Mouse (Mus musculus): ENCODE results near the gene Ip6k1.

The Ip6k1 gene

DNA sequence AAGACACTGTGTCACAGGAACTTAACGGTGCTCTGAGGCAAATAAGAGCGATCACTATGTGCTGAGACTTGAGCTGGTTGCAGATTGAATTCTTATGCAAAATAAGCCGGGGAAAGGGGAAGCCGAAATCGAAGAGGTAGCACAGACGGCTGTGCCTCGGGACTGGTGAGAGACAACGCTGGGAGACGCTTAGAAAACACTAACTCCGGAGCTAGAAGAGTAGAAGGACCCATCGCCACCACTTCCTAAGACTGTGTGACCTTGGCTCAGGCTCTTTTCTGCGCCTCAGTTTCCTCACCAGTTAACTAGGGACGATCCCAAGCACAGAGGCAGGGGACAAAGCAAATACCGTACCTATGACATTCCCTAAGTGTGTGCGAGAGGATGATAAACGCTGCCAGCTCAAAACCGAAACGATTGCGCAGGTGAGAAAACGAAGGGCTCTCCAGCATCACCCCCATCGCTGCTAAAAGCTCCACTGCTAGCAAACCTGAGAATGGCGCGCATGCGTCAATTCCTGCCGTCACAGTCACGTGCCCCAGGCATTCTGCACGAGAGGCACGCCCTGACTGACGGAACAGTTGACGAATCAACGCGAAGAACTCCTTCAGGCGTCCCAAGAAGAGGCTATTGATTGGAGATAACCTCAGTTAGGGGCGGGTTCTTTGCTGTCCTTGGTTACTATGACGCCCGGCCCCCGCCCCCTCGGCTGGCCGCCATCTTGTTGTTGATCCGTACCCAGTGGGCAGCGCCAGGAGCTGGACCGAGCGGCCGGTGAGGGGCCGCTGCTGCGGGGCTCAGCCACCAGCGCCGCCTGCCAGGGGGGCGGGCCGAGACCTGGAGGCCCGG is at the start of gene Ip6k1:
Gene Ip6k1, plus strand, starts transcription at position 580 of the 849 bp plus-strand sequence.
- DNase-seq (ENCODE audit: low read depth) = peak; percentile 100

DNA sequence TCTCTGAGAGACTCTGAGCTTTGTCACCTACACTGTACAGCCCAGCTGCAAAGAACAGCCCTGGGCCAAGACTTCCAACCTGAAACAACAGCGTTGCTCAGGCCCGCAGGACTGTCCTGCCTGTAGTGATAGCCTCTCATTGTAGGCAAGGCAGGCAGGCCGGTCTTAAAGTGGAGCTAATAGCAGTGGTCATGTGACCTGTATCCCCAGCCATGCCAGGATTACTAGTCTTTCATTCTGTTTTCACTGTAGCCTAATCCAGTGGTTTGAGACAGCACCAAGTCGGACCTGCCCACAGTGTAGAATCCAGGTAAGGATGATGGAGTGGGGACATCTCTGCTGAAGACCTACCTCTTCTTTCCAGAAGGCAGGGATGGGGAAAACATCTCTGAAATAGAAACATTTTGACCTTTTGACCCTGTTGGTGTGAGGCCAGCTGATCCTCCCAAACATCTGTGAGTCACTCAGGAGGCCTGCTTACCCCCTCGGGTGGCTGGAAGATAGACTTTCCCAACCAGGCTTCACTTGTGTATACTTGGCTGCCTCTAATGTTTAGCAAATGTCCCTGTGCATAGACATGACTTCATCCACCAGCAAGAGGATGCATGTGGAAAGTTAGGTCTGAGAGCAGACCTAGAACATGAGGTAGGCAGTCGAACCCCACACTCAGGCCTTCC is 46.5 kb upstream of the Ip6k1 start:
- DNase-seq (ENCODE audit: low read depth) = peak; percentile 37

DNA sequence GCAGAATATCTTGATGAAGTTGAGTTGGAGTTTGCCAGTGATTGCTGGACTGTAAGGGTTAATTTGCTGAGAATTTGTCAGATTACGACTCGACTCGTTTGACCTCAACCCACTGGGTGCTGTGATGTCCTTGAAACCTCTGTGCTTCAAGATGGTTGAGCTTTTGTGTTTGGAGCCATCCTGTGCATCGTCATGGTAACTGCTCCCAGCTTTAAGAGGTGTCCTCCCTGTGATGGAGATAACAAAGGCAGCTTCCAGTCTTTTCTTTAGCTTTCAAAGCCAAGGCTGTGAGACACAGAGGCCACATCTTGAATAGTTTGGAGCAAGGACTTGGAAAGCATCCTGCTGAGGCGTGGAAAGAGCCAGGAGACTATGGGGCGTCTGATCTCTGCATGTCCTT is 45.2 kb upstream of the Ip6k1 start:
- DNase-seq (ENCODE audit: low read depth) = no peak

DNA sequence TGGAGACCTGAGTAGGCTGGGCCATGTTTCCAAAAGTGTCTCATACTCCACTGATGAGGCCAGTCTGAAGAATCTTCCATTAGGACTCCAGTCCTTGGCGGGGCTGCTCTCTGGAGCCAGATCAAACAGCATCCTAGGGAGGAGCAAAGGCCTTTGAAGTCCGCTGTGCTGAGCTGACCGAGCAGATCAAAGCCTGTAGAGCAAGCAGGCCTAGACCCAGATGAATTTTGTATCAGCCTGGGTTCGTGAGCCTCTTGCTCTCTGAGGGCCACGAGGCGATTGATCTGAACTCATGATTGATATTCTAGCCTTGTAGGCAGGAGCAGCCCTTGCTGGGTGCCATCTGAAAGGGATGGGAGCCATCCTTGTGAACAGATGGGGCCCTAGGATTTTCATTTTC is 42.4 kb upstream of the Ip6k1 start:
- DNase-seq (ENCODE audit: low read depth) = no peak

DNA sequence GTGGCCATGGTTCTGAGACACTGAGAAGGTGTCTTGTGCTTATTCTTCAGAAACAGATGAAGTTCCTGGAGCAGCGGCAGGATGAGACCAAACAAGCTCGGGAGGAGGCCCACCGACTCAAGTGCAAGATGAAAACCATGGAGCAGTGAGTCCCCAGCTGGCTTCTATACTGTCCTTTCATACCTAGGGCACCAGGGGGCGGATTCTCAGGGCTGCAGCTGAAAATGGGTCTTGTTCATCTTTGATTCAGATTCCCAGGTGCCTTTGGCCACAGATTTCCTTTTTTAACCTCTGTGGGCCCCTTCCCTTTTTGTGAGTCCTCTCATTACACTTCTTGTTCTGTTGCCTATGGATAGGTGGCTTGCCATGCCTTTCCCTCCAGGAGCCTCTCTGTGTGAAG is 41.4 kb upstream of the Ip6k1 start:
- DNase-seq (ENCODE audit: low read depth) = no peak

DNA sequence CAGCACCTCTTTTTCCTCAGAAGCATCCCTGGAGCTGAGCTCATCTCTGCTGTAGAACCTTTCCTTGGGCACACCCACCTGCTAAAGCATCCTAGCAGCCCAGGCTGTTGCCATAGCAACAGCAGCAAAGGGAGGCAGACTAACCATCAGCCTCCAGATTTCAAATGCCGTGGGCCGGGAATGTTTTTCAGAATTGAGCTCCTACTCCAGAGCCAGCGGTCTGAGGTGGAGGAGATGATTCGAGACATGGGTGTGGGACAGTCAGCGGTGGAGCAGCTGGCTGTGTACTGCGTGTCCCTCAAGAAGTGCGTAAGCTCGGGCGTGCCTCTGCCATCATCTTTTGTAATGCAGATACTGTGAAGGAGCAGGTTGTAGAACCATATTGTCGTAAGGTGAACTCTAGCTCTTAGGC is 40.9 kb upstream of the Ip6k1 start:
- DNase-seq (ENCODE audit: low read depth) = no peak

DNA sequence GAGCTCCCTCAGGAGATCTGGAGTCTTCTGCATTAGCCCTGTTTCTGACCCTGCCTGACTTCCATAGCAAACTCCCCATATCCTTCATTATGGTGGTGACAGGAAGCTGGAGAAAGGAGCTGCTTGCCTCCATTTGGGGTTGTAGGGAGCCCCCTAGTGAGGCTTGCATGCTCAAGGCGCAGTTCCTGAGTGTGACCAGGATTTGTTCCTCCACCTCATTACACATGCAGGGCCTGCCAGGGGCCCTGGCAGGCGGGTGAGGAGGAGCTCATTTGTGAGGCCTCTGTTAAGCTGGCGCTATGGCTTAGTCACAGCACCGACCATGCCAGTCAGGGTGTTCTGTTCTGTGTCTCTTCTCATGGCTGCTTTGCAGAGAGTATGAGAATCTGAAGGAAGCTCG is 40.4 kb upstream of the Ip6k1 start:
- no peak for DNase-seq (ENCODE audit: low read depth)

DNA sequence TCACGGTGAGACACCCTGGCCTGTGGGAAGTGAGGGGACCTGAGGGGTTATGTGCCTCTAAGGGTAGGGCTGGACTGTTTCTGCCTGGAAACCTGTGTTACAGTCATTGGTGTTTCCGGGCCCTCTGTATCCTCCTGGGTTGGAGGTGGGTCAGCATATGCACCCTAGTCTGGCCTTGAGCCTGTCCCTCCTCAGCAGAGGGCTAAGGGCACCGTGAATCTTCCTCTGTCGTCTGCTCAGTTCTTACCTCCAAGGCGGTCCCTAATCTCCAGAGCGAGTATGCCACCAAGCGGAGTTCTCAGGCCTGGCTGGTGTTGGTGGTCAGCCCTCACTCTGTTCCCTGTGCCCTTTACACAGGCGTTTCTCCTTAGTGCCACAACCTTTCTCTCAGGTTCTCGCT is 39.4 kb upstream of the Ip6k1 start:
- DNase-seq (ENCODE audit: low read depth) = no peak

DNA sequence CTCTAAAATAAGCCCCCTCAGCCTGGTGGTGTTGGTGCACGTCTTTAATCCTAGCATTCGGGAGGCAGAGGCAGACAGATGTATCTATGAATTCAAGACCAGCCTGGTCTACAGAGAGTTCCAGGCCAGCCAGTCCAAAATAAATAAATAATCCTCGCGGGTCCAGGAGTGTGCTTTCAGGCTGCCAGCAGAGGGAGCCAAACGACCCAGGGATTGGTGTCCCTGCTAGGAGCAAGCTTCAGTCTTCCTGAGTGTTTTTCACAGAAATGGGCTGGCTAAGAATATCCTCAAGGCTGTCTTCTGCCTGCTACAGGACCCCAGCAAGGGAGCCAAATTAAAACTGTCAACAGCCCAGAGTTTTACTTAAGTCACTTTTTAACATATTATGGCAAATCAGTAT is 38.6 kb upstream of the Ip6k1 start:
- peak; percentile 65 for DNase-seq (ENCODE audit: low read depth)

DNA sequence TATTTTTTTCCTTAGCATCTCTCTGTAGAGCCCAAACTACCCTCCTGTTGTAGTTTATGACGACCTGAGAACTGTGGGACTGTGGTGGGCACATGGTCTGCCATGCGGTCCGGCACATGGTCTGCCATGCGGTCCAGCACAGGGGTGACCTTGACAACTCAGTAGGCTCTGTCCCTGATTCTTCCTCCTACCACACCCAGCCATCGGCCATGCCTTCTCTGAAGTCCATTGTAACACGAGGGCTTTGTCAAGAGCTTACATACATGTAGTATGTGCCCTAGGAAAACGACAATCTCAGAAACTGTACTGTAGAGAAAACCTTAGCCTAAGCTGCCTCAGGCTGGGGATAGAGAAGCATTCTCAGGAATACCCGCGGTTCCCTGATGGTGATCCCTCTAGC is 37.6 kb upstream of the Ip6k1 start:
- DNase-seq (ENCODE audit: low read depth) = no peak

DNA sequence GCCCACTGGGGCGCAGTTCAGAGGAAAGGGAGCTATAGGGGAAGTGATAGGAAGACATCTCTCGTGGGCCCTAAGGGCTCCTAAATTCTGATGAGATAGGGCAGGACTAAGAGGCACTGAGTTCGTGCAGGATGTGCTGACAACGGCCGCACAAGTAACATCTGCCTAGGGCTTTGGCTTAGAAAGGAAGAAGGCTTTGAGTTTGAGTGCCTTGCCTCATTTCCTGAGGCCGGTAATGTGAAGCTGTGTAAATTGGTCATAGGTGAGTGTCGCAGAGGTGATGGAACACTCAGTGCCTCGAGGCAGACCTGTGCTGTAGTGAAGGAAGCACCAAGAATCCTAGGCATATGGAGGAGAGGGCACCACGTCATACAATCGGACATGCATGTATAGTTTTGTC is 35.6 kb upstream of the Ip6k1 start:
- no peak for DNase-seq (ENCODE audit: low read depth)

DNA sequence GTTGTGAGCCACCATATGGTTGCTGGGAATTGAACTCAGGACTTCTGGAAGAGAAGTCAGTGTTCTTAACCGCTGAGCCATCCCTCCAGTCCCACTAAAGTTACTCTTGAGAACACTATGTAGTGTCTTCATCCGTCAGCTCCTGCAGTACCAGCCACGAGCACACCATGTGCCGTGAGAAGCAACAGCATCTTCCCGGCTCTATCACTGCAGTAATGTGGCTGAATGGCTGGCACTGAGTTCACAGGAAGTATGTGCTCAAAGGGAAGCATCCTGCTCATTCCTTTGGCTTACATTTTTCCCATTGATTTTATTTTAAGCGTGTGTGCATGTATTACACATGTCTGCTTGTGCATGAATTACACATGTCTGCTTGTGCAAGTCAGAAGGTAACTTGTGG is 34.9 kb upstream of the Ip6k1 start:
- DNase-seq (ENCODE audit: low read depth) = no peak

DNA sequence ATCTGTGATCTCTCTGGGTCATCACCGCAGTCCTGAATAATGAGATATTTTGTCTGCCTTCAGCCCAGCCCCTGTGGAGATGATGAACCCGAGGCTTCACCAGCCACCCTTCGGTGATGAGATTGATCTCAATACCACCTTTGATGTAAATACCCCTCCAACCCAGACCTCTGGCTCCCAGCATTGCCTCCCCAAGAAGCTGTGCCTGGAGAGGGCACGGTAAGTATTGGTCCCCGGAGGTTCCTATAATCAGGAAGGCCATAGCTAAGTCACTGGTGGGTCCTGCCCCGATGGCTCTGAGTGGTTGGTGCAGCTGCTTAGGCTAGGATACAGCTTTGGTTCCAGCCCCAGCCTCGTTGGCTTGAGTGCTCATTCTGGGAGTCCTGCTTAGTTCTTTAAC is 33.8 kb upstream of the Ip6k1 start:
- DNase-seq (ENCODE audit: low read depth) = no peak

DNA sequence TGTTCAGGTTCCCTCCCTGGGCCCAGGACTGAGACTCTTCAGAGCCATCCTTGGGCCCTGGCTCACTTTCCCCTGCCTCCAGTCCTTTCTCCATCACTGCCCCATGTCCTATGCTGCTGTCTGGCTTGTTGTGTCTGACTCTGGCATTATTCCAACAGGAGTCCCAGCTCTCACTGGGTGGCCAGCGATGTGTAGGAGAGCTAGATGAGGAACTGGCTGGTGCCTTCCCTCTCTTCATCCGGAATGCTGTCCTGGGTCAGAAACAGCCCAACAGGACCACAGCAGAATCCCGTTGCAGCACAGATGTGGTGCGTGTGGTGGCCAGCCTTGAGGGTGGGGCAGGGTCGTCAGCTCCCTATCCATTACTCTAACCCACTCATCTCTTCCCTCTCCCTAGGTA is 32.0 kb upstream of the Ip6k1 start:
- DNase-seq (ENCODE audit: low read depth) = no peak

DNA sequence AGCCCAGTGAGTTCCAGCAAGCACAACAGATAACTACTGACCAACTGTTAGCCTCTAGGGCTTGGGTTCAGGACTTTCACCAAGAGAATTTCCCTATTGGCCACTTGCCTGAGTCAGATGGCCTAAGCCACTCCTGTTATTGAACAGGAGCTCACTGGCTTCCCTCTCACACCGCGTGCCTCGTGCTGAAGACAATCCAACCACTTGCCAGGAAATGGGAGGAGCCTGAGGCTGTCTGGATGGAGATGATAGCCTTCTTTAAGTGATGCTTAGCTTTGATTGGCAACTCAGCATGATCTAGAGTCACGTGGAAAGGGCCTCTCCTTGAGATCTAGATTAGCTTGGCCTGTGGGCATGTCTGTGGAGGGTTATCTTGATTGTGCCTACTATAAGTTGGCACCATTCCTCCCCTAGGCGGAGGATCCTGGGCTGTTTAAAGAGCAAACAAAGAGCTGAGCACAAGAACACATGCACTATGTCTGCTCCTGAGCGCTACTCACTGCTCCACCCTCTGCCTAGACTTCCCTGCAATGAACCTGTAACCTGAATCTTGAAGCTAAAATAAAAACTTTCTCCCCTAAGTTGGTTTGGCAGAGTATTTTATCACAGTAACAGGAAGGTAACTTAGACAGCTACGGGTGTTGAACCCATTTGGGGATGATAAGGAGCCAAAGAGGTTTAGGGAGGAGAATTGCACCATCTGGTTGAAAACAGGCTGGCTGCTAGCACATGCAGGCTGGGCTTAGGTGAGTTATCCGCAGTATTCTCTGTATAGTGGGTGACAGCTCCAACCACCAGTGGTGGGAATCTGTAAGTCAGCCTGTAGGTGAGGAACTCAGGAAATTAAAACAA is 30.4 kb upstream of the Ip6k1 start:
- DNase-seq (ENCODE audit: low read depth) = no peak

DNA sequence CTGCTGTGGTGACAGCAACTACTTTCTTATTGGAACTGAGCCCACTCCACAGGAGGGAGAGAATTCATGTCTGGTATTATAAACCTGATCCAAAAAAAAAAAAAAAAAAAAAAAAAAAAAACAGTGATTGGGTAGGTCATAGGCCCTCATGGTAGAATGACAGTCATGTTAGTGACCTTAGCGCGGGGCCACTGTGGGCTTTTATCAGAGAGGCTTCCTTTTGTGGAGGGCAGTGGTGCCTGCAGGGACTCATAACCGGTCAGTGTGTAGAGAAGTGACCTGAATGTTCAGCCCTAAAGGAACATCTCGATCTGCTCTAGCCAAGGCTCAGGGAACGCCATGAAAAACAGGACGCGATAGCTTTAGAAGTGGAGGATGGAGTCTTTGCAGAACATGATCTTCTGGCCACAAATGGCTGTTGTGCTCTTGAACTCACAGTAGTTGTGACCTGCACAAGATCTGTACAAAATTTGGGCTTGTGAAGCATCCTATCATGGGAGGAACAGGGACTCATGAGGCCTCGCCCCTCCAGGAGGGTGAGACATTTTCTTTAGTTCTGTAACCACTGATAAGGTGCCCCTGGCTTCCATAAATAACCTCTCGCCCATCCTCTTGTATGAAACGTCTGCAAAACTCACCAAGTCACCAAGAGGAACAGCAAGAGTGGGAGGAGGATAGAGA is 27.7 kb upstream of the Ip6k1 start:
- no peak for DNase-seq (ENCODE audit: low read depth)

DNA sequence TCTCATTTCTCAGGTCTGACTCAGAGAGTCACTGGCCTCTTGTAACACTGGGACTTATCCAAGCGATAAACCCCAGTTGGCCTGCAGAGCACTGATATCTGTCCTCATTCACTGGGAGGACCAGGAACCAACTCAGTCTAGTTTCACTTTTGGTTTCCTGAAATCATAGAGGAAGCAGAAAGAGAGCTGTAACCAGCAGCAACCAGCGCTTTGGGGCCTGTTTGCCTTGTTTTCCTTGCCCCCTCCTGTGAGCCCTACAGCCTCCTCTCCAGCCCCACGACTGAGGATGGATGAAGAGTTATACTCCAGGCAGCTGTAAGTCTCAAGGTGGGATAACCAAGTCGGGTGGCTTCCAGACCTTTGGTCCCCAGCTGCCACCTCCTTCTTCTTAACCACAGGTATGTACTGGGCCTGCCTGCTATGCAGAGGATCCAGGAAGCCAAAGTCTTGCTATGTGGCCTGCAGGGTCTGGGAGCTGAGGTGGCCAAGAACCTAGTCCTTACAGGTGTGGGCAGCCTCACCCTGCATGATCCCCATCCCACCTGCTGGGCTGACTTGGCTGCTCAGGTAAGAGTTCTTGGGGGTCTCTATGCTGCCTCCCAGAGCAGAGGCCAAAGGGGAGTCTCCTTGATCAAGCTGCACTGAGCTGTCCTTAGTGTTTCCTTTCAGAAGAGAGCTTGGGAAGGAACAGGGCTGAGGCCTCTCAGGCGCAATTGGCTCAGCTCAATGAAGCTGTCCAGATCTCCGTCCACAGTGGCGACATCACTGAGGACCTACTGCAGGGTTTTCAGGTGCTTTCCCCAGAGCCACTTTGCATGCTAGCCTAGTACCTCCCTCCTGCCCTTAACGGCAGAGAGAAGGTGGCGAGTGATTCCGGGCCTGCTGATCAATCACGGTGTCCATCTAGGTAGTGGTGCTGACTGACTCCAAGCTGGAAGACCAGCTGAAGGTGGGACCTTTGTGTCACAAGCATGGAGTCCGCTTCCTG is 26.6 kb upstream of the Ip6k1 start, which contains the start of gene Uba7:
Gene Uba7, plus strand, starts transcription at position 107 of the 988 bp plus-strand sequence.
- DNase-seq (ENCODE audit: low read depth) = no peak

DNA sequence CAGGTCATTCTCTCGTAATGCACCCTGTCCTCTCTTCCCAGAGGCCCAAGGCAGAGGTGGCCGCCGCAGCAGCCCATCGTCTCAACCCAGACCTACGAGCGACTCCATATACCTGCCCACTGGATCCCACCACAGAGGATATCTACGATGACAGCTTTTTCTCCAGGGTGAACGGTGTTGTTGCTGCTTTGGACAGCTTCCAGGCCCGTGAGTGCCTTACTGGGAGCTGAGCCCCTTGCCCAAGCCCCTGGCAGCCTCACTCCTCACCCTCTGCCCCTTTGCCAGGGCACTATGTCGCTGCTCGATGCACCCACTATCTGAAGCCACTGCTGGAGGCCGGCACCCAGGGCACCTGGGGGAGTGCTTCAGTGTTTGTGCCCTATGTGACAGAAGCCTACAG is 23.5 kb upstream of the Ip6k1 start:
- no peak for DNase-seq (ENCODE audit: low read depth)

DNA sequence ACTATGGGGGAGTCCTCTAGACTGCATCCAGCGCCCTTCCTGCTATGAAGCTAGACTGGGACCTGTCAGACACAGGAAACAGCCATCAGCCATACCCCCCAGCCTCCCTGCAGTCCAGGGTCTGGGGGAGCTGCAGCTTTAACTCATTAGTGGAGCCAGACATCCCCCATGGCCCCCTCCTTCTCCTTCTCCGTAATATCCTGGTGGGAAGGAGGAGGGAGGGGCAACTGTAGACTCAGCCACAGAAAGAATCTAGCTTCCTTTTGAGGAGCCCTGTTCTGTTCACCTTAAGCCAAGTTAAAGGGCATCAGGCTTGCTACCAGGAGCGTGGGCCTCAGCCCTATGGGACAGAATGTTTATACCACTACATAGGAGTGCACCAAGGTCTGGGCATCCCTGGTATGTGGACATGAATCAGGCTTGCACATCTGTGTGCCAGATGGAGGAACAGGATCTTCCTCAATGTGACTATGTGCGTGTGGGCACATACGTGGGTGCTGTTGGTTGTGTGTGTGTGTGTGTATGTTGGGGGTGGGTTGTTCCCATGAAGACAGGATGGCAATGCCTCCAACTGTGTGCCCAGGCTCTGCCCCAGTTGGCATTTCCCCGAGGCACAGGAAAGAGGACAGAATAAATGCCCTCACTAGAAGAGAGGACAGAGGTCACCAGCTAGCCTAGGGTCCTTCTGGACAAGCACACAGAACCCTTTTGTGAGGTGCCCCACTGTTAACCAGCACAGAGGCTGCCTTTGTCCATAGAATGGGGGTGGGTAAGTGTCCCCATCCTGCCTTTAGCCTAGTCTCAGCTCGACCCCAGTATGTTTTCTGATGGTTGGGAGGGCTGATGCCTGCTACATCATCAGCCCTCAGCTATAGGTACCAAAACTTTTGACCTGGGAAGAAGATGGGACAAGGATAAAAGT is 20.4 kb upstream of the Ip6k1 start:
- no peak for DNase-seq (ENCODE audit: low read depth)

Data from fibroblast of lung, adult 2 months (primary cell).